Mouse (Mus musculus): Measurements from ENCODE around the gene Phc1. TPM values are rescaled to one million over a fixed set of nuclear protein-coding genes. Genes with fewer than 3 reads are reported as not detected.
A peak's percentile ranks its signal among the peaks of the same experiment; 100 is the strongest.
"Not testable (repeated sequence)": the region's sequence is repeated elsewhere in the genome, so short reads cannot be mapped to it uniquely, and the experiment has no call there.

Phc1 gene
- 24.5 and 25.8 TPM in 2 replicates for polyA plus RNA-seq (2015; fragmentation: Nextera tagmentation; extraction: Ambion mirVana)

DNA sequence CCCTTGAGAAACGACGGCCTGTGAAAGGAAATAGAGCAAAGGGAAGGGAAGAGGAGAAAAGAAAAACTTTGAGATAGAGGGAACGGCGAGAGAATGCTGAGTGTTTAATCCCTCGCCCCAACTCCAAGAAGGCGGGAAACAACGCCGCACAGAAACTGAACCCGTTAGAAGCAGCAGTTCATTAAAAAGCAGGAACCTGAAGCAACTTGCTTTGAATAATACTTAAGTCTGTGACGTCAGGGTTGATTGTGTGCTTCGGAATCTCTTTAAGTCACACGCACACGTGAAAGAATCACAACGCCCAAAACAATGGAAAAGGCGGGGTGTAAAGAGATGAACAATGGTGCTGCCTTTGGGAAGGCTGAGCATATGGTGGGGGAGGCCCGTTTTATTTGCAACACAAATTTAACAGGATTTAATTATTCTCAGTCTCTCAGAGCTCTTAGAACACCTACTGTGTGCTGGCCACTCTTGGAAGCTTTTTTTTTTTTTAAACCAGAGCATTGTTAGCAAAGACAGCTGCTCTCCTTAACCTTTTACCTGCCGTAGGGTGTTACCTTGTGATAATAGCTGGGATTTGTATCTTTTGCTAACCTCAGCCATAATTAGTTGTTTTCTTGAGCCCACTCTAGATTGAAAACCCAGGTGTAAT, at the start of gene Phc1:
TSS of gene Phc1 (minus strand) at position 213 of the 652 bp plus-strand sequence.
- Histone ChIP-seq H3K4me3 (peak within 1 kb of the TSS; percentile 70), H3K36me3 (peaks cover 11% of the 10 kb centered on the region), H3K27ac (peak within 1 kb of the TSS; percentile 98), H3K4me1 (peaks cover 22% of the 10 kb centered on the region), H3K9ac (peak within 1 kb of the TSS; percentile 84), H3K9me3 (no peaks in the 10 kb centered on the region), H3K27me3 (no peaks in the 10 kb centered on the region), H3K4me2 (peak within 1 kb of the TSS; percentile 73)
- 2% methylated on average over 17 of the region's 17 CpGs for WGBS
- no peak for ATAC-seq (ENCODE audit: insufficient number of reproducible peaks, insufficient read depth, low FRiP score, low TSS enrichment, low read depth)

DNA sequence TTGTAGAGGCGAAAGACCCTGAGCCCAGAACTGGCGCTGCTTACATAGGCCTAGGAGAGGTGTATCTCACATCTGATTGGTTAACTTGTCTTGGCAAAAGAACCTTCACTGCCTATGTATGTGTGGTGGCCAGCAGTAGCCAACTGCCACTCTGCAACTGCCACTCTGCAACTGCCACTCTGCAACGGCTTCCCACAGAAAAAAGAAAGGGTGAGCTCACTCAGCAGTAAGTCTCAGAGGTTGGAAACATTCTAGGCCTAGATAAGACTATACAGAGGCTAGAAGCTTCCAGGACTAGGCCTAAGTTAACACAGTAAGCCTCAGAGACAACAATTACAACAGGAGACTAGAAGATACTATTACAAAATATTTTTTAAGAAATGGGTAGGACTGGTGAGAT, 49.6 kb upstream of the Phc1 start:
- not testable (repeated sequence) for H3K4me1 ChIP-seq; H3K27ac ChIP-seq; H3K36me3 ChIP-seq; H3K9me3 ChIP-seq; H3K27me3 ChIP-seq; ATAC-seq (ENCODE audit: insufficient number of reproducible peaks, insufficient read depth, low FRiP score, low TSS enrichment, low read depth); H3K4me3 ChIP-seq; H3K4me2 ChIP-seq; H3K9ac ChIP-seq
- WGBS = 81% methylated on average over 3 of the region's 3 CpGs

DNA sequence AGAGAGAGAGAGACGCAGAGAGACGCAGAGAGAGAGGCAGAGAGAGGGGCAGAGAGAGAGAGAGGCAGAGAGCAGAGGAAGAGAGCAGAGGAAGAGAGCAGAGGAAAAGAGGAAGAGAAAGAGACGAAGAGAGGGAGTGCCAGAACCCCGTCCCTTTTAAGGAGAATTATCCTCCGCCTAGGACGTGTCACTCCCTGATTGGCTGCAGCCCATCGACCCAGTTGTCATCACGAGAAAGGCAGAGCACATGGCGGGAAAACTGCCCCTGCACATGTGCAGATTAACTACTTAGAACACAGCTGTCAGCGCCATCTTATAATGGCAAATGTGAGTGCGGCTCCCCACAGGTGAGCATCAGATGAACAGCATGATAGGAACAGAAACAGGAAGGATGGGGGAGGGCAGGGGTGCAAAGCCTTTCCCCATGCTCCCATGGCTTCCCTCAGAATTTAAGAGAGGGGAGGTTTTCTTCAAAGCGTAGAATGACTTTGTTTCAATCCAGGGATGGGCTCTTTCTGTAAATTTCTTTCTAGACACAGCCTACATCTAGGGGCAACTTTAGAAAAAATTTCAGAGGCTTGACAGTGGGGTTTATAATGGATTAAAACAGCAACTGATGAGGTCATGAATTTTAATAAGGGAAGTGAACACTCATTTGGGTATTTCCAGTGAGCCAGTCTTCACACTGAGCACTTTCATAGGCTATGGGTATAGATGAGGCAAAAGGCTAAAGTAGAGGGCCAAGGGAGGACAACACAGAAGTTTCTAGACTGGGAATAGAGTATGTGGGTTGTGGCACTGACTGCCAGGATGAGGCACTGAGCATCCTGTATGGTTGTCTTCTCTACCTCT, 47.0 kb upstream of the Phc1 start:
- H3K4me3 ChIP-seq; H3K9ac ChIP-seq; H3K4me1 ChIP-seq; H3K27me3 ChIP-seq; H3K27ac ChIP-seq; H3K4me2 ChIP-seq; H3K36me3 ChIP-seq; ATAC-seq (ENCODE audit: insufficient number of reproducible peaks, insufficient read depth, low FRiP score, low TSS enrichment, low read depth); H3K9me3 ChIP-seq: not testable (repeated sequence)
- WGBS = 83% methylated on average over 12 of the region's 12 CpGs

DNA sequence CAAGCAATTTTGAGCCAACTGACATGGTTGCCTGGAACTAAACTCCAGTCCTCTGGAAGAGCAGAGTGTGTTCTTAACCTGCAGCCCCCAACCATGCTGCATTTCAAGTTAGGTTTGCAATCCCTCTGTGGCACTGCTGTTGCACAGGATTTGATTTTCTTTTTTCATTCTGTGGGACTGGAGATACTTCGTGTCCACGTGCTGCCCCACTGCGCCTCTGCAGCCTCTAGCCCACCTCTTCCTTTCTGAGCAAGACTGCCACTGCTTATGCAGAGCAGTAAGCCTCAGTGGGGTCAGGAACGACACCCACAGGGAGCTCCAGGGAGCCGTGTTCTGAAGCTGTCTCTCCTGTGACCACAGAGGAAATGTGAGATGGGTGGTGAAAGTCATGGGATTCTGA, 45.4 kb upstream of the Phc1 start:
- Histone ChIP-seq H3K4me2 (no peak overlapping the region), H3K36me3 (no peaks in the 10 kb centered on the region), H3K9ac (no peak overlapping the region), H3K27me3 (no peaks in the 10 kb centered on the region), H3K4me1 (0 out of 2 replicates have a peak, but pooled peaks cover 2% of the 10 kb centered on the region), H3K27ac (no peak overlapping the region), H3K9me3 (no peaks in the 10 kb centered on the region), H3K4me3 (no peak overlapping the region)
- no peak for ATAC-seq (ENCODE audit: insufficient number of reproducible peaks, insufficient read depth, low FRiP score, low TSS enrichment, low read depth)
- WGBS = 63% methylated on average over 5 of the region's 5 CpGs

DNA sequence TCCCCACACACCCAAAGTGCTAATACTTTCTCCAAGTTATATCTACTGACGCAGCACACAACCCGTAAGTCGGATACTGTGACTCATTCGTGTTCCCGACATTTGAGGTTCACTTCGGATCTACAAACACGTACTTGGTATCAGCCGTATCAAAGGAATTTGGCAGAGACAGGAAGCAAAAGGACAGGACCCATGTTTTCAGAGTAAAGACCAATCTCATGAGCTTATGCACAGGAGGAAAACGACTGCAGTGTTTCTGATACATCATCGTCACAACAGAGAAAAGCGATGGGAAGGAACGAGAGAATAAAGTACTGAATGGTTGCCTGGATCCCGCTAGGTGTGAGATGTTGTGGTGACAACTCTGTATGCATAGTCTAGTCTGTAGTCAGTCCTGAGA, 44.5 kb upstream of the Phc1 start:
- WGBS = 89% methylated on average over 13 of the region's 13 CpGs
- Histone ChIP-seq H3K4me3 (no peak overlapping the region), H3K9me3 (no peaks in the 10 kb centered on the region), H3K36me3 (no peaks in the 10 kb centered on the region), H3K27me3 (no peaks in the 10 kb centered on the region), H3K4me2 (no peak overlapping the region), H3K27ac (no peak overlapping the region), H3K4me1 (0 out of 2 replicates have a peak, but pooled peaks cover 2% of the 10 kb centered on the region), H3K9ac (no peak overlapping the region)
- no peak for ATAC-seq (ENCODE audit: insufficient number of reproducible peaks, insufficient read depth, low FRiP score, low TSS enrichment, low read depth)

GRCm38 (mm10) chr6:122383211-122383610, 42.9 kb upstream of the Phc1 start:
- H3K27ac ChIP-seq = no peak overlapping the region
- no peaks in the 10 kb centered on the region for H3K27me3 ChIP-seq
- no peaks in the 10 kb centered on the region for H3K9me3 ChIP-seq
- H3K4me3 ChIP-seq = no peak overlapping the region
- H3K9ac ChIP-seq = no peak overlapping the region
- H3K4me1 ChIP-seq = 0 out of 2 replicates have a peak, but pooled peaks cover 2% of the 10 kb centered on the region
- no peaks in the 10 kb centered on the region for H3K36me3 ChIP-seq
- no peak for ATAC-seq (ENCODE audit: insufficient number of reproducible peaks, insufficient read depth, low FRiP score, low TSS enrichment, low read depth)
- 79% methylated on average over 5 of the region's 5 CpGs for WGBS
- H3K4me2 ChIP-seq = no peak overlapping the region

- H3K27ac ChIP-seq = no peak overlapping the region
- no peak for ATAC-seq (ENCODE audit: insufficient number of reproducible peaks, insufficient read depth, low FRiP score, low TSS enrichment, low read depth)
- no peaks in the 10 kb centered on the region for H3K9me3 ChIP-seq
- H3K4me3 ChIP-seq = no peak overlapping the region
- no peak overlapping the region for H3K4me2 ChIP-seq
- H3K4me1 ChIP-seq = 0 out of 2 replicates have a peak, but pooled peaks cover 2% of the 10 kb centered on the region
- no peaks in the 10 kb centered on the region for H3K36me3 ChIP-seq
- H3K9ac ChIP-seq = no peak overlapping the region
- no peaks in the 10 kb centered on the region for H3K27me3 ChIP-seq
- 57% methylated on average over 8 of the region's 8 CpGs for WGBS
Measured at GRCm38 (mm10) chr6:122382046-122382445, 41.7 kb upstream of the Phc1 start.

- no peak overlapping the region for H3K4me3 ChIP-seq
- H3K4me2 ChIP-seq = no peak overlapping the region
- ATAC-seq (ENCODE audit: insufficient number of reproducible peaks, insufficient read depth, low FRiP score, low TSS enrichment, low read depth) = no peak
- WGBS = 92% methylated on average over 3 of the region's 3 CpGs
- H3K27me3 ChIP-seq = no peaks in the 10 kb centered on the region
- H3K9ac ChIP-seq = no peak overlapping the region
- no peak overlapping the region for H3K27ac ChIP-seq
- no peaks in the 10 kb centered on the region for H3K9me3 ChIP-seq
- H3K4me1 ChIP-seq = no peaks in the 10 kb centered on the region
- H3K36me3 ChIP-seq = no peaks in the 10 kb centered on the region
Measured at GRCm38 (mm10) chr6:122368245-122368644, 27.9 kb upstream of the Phc1 start.

GRCm38 (mm10) chr6:122366976-122367375, 26.6 kb upstream of the Phc1 start:
- Histone ChIP-seq H3K27ac (no peak overlapping the region), H3K4me3 (no peak overlapping the region), H3K36me3 (no peaks in the 10 kb centered on the region), H3K4me1 (no peaks in the 10 kb centered on the region), H3K9ac (no peak overlapping the region), H3K4me2 (no peak overlapping the region), H3K9me3 (no peaks in the 10 kb centered on the region), H3K27me3 (no peaks in the 10 kb centered on the region)
- WGBS = 50% methylated on average over 3 of the region's 3 CpGs
- ATAC-seq (ENCODE audit: insufficient number of reproducible peaks, insufficient read depth, low FRiP score, low TSS enrichment, low read depth) = no peak

- H3K27ac ChIP-seq = no peak overlapping the region
- no peaks in the 10 kb centered on the region for H3K36me3 ChIP-seq
- H3K9ac ChIP-seq = no peak overlapping the region
- no peaks in the 10 kb centered on the region for H3K4me1 ChIP-seq
- no peak overlapping the region for H3K4me2 ChIP-seq
- H3K27me3 ChIP-seq = no peaks in the 10 kb centered on the region
- no peak overlapping the region for H3K4me3 ChIP-seq
- no peaks in the 10 kb centered on the region for H3K9me3 ChIP-seq
- no peak for ATAC-seq (ENCODE audit: insufficient number of reproducible peaks, insufficient read depth, low FRiP score, low TSS enrichment, low read depth)
- 46% methylated on average over 2 of the region's 2 CpGs for WGBS
Measured at GRCm38 (mm10) chr6:122366287-122366686, 25.9 kb upstream of the Phc1 start.

- no peak overlapping the region for H3K27ac ChIP-seq
- ATAC-seq (ENCODE audit: insufficient number of reproducible peaks, insufficient read depth, low FRiP score, low TSS enrichment, low read depth) = no peak
- WGBS = 64% methylated on average over 3 of the region's 3 CpGs
- no peak overlapping the region for H3K4me3 ChIP-seq
- no peaks in the 10 kb centered on the region for H3K9me3 ChIP-seq
- no peaks in the 10 kb centered on the region for H3K36me3 ChIP-seq
- H3K27me3 ChIP-seq = no peaks in the 10 kb centered on the region
- H3K4me2 ChIP-seq = no peak overlapping the region
- H3K4me1 ChIP-seq = no peaks in the 10 kb centered on the region
- H3K9ac ChIP-seq = no peak overlapping the region
Measured at GRCm38 (mm10) chr6:122365706-122366105, 25.3 kb upstream of the Phc1 start.

- no peaks in the 10 kb centered on the region for H3K9me3 ChIP-seq
- no peak overlapping the region for H3K9ac ChIP-seq
- no peaks in the 10 kb centered on the region for H3K36me3 ChIP-seq
- H3K27ac ChIP-seq = no peak overlapping the region
- H3K4me1 ChIP-seq = no peaks in the 10 kb centered on the region
- 91% methylated on average over 1 of the region's 1 CpGs for WGBS
- no peaks in the 10 kb centered on the region for H3K27me3 ChIP-seq
- H3K4me2 ChIP-seq = no peak overlapping the region
- no peak for ATAC-seq (ENCODE audit: insufficient number of reproducible peaks, insufficient read depth, low FRiP score, low TSS enrichment, low read depth)
- H3K4me3 ChIP-seq = no peak overlapping the region
Measured at GRCm38 (mm10) chr6:122357089-122357488, 16.7 kb upstream of the Phc1 start.

All from embryonic facial prominence, embryonic 13.5 days (tissue).